Mouse (Mus musculus): ENCODE measurements around the gene Fbxo42. TPM values are rescaled to one million over a fixed set of nuclear protein-coding genes. Genes with fewer than 3 reads are reported as not detected.

Gene Fbxo42
- total RNA-seq (2014; fragmentation: Nextera tagmentation) (15.3 and 16.1 TPM in 2 replicates), total RNA-seq (2017) (6.7 and 10.2 TPM in 2 replicates)

DNA sequence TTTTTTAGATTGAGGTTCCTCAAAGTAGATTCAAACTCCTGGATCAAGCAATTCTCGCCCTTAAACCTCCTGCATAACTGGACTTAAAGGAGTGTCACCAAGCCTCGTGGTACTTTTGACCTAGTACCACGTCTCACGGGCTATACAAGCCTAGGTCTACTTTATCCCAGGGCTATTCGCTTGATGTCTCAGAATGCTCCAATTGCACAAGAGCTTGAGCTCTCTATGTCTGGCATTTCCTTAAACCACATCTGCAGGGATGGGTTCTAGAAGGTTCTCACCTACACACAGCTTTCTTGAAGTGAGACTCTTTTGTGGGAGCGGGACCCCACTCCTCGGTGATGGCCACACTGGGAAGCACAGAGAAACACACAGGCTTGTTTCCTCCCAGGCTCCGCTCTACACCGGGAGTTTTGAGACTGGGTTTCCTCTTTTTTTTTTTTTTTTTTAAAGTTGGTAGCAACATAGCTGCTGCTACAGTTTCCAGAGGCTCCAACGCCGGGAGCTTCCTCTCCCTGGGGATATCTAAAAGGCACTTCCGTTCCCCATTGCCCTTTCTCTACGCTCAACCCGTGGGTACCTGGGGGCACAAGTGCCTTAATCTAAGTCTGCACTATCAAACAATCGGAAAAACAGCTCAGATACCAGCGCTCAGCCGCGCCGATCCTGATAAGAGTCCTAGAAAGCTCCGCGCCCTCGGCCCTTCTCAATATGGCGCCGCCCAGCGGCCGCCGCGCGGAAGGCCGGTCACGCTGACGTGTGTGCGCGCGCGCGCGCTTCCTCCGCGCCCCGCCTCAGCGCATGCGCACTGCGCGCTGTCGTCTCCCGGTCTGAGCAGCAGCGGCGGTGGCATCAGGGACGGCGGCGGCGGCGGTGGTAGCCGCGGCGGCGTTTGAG lies at the start of gene Fbxo42:
Fbxo42 (plus strand) TSS at position 802 of the 897 bp plus-strand sequence.
- peak; percentile 78 for ATAC-seq (replicated peaks; ENCODE audit: low FRiP score, low TSS enrichment, poor library complexity, severe bottlenecking)

DNA sequence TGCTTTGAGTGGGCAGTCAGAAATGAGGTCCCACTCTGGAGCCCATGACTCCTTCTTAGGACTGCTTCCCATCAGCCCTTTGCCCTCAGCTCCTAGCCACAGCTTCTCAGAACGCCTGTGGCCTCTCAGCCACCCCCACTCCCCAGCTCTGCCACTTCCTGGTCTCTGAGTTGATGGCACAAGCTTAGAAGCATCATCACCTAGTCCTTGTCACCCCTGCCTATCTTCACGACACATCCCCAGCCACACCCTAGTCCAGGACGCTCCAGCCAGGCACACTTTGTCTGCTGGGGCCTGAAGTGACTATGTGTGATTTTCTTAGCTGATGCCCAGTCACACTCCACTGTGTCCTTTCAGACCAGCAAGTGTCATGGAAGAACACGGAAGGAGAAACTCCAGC lies 48.8 kb upstream of the Fbxo42 start:
- peak; percentile 73 for ATAC-seq (replicated peaks; ENCODE audit: low FRiP score, low TSS enrichment, poor library complexity, severe bottlenecking)

DNA sequence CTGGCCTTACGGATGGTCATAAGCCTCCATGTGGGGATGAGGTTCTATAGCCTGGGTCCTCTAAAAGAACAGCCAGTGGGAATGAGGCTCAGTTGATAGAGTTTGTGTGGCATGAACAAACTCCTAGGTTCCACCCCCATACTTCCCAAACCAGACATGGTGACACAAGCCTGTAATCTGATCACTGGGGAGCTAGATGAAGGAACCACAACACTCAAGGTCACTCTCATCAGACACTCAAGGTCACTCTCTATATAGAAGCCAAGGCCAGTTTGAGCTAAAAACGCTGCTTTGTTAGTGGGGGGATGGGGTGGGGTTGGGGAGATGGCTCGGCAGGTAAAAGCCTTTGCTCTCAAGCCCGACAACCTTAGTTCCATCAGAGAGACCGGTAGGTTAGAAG lies 47.8 kb upstream of the Fbxo42 start:
- ATAC-seq (replicated peaks; ENCODE audit: low FRiP score, low TSS enrichment, poor library complexity, severe bottlenecking), result no peak

DNA sequence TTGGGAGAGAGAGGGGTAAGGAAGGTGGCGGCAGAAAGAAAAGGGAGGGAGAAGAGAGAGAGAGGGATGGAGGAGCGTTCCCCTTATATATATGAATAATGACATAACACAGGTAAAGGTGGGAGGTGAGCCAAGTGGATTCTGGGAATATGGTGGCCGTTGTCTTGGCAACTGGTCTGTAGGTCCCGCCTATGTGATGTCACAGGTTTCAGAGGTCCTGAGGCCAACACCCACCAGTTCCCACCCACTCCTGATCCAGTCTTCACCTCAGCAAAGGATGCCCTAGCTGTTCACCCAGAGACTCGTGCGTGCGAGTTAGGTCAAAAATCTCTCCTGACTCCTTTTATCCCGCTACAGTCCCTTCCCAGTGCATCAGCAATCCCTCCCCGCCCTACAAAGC lies 46.4 kb upstream of the Fbxo42 start:
- ATAC-seq (replicated peaks; ENCODE audit: low FRiP score, low TSS enrichment, poor library complexity, severe bottlenecking), result no peak

DNA sequence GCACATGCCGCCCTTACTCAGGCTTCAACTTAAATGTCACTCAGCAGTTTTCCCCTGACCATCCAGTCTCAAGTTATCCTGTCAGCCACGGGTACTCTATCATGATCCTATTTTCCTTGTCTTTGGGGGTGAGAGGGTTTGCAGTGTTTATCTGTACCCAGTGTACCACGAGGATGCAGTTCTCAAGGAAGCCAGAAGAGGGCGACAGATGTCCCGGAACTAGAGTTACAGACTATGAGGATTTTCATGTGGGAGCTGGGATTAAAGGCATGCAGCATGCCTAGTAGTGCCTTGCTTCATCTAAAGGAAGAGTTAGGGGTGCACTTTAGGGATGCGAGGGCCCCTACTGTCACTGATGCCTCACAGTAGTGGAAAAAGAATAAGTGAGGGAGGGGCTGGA lies 45.9 kb upstream of the Fbxo42 start:
- no peak for ATAC-seq (replicated peaks; ENCODE audit: low FRiP score, low TSS enrichment, poor library complexity, severe bottlenecking)

DNA sequence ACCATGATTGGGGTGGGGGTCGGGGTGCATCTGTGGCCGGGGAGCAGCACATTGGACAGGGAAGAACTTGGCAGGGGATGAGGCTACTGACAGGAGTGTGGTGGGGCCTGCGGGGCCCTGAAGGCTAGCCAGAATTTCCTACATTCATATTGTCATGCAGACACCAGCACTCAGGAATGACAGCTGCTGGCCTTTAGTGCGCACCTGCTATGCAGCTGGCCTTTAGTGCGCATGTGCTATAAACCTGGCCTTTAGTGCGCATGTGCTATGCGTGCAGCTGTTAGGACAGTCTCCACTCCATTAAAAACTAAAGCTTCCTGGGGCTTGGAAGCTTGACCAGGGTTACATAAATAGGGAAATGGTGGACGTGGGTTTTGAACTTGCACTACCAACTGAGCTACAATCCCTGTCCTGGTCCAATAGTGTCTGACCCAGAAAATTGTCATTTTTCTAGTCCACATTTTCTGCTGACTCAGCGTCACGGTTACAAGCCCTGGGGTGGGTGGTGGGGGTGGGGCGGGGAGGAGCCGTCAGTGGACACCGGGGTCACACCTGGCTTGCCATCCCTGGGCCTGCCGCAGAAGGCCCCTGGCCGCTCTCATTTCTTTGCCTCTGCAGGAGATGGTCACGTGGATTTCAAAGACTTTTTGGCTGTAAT lies 41.1 kb upstream of the Fbxo42 start:
- no peak for ATAC-seq (replicated peaks; ENCODE audit: low FRiP score, low TSS enrichment, poor library complexity, severe bottlenecking)

DNA sequence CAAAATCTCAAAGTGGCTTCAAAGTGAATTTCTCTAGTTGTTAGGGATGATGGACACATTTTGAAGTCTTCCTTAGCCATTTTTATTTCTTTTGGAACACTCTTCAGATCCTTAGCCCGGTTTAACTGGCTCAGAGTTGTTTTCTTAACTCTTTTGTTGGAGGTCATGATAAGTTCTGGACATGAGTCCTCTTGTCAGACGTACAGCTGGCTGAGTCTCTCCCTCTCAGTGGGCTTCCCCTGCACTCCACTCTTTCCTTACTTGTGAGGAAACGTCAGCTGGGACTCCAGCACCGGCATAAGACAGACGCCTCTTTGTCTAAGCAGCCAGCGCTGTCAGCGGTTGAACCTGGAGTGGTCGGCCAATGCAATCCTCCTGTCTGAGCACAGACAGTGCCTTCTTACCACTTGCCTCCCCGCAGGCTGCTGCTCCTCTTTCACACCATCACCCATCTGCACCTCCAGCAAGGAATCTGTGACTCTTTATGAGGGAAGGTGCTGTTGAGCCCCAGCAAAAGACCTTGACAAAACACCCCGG lies 39.4 kb upstream of the Fbxo42 start:
- no peak for ATAC-seq (replicated peaks; ENCODE audit: low FRiP score, low TSS enrichment, poor library complexity, severe bottlenecking)

DNA sequence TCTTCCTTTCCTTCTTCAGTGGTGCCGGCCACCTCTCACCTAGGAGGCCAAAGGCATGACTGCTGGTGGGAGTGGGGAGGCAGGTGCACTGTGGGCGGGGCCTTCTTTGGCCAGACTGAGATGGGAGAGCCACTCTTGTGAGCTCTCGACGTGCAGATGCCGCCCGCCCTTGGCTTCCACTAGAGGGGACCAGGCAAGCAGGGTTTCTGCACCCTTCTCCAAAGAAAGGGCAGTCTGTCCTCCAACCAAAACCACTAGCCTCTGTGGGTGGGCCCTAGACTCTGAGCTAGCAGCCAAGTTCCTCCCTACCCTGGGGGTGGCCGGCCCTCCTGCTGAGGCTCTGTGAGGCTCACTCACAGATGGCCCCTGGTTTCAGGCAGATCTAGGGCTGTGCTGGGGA lies 33.9 kb upstream of the Fbxo42 start:
- ATAC-seq (replicated peaks; ENCODE audit: low FRiP score, low TSS enrichment, poor library complexity, severe bottlenecking), result no peak

DNA sequence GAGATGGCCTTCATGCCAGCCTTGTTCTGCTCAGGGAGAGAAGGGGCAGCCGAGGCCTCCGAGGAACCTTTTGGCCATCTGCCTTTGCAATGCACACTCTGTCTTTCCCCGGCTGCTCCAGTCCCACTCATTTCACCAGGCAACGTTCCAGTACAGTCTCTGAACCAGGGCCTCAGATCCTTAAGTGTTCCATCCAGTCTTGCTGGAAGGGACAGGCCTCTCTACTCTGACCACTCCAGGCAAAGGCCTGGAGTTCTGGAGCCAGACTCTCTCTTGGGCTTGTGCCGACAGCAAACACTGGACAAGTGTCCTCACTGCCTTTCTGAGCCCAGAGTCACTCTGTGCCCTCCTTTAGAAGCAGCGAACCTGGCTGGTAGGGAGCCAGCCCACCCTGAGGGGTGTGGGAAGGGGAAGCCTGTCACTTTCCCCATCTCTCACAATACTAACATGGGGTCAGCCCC lies 33.2 kb upstream of the Fbxo42 start:
- ATAC-seq (replicated peaks; ENCODE audit: low FRiP score, low TSS enrichment, poor library complexity, severe bottlenecking), result no peak

DNA sequence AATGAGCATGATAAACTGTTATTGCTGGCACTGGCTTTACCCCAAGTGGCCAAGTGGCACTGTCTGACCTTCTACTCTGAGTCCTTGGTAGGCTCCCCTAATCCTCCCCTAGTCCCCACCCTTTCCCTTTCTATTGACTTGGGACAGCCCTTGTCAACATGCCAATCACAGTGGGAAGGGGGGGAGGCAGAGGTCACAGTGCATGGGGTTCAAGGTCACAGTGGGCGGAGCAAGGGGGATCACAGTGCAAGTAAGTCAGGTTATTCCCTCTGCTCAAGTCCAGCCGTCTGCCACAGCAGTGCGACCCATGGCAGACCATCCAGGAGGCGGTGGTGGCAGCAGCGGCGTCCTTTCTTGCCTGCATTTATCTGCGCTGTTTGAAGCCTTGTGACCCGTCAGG lies 32.3 kb upstream of the Fbxo42 start:
- no peak for ATAC-seq (replicated peaks; ENCODE audit: low FRiP score, low TSS enrichment, poor library complexity, severe bottlenecking)

DNA sequence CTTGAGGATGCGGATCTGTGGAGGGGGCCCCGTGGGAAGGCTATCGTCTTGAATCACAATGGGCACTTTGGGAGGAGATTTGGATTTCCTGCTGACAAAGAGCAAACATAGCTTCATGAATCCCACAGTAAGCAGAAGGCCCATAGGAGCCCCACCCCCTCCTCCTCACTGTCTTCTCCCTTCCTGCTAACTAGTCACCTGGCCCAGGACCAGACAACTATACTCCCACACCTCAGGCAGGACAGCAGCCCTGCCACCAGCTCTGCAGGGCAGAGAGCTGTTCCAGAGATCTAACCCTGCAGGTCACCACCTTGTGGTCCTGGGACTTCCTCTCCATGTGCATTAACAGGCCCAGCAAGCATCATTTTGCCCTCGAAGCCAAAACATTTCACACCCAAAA lies 29.0 kb upstream of the Fbxo42 start:
- ATAC-seq (replicated peaks; ENCODE audit: low FRiP score, low TSS enrichment, poor library complexity, severe bottlenecking), result no peak

DNA sequence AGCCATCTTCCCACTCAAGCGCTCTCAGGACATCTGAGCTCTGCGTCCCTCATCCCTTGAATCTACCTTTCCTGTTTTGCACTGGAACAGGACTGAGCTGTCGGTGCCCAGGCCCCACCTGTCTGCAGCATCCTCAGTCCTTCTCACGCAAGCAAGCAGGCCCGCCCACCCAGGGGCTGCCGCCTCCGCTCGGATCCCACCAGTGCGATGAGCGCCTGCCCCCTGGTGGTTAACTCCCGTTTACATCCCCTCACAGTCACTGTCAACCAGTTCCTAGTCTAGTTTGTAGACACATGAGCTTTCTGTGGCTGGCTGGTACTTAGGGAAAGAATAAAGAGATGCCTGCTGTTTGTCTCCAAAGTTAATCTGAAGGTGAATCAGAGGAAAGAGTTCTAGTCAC lies 27.0 kb upstream of the Fbxo42 start:
- ATAC-seq (replicated peaks; ENCODE audit: low FRiP score, low TSS enrichment, poor library complexity, severe bottlenecking), result peak; percentile 54; the same call in 1 of the 2 replicates

DNA sequence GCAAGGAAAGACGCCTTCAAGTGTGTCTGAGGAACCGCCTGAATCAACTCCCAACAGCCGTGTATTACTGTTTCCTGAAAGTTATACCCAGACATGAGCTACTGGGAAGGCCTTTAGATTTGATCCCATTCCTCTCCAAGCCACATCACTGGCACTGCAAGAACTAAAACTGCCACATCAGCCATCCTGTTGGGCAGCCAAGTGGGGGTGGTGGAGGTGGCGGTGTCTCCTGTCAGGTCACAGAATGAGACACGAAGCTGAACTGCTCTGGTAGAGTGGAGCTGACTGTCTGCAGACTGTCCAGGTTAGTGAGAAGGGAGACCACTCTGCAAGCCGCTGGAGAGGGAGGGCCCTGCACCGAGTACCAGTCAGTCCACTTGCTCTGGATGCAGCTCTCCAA lies 25.1 kb upstream of the Fbxo42 start:
- no peak for ATAC-seq (replicated peaks; ENCODE audit: low FRiP score, low TSS enrichment, poor library complexity, severe bottlenecking)

DNA sequence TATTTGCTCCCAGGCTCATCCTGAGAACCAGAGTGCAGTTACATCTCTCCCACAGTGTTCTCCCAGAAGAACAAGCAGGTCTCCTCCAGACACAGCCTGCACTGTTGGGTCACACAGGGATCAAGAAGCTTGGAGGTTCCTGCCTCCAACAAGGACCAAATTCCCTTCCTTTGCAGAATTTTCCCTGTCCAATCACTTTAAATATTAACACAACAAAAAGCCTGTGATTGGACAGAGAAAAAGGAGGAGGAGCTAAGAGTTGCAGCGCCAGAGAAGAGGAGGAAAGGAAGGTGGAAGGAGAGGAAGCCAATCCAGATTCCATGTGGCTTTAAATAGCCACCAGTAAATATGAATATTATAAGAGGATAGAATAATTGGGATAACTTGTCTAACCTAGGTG lies 24.6 kb upstream of the Fbxo42 start:
- no peak for ATAC-seq (replicated peaks; ENCODE audit: low FRiP score, low TSS enrichment, poor library complexity, severe bottlenecking)

DNA sequence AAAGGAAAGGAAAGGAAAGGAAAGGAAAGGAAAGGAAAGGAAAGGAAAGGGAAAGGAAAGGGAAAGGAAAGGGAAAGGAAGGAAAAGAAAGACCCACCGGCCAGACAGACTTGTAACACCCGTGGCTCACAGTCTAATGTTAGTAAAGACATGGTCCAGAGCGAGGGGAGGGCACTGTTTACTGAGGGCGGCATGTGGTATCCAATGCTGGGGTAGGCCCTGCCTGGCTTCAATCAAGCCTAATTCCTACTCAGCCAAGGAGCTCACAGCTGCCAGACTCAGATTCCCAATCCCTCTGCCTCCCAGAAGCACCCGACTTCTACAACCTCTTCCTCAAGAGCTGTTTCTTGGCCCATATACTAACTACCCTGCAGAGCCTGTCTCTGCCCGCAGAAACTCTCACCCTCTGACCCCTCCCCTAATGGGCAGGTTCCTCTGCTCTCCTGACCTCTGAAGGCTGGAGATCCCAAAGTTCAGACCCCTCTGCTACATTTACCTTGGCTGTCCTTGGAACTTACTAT lies 18.5 kb upstream of the Fbxo42 start:
- ATAC-seq (replicated peaks; ENCODE audit: low FRiP score, low TSS enrichment, poor library complexity, severe bottlenecking), result no peak

DNA sequence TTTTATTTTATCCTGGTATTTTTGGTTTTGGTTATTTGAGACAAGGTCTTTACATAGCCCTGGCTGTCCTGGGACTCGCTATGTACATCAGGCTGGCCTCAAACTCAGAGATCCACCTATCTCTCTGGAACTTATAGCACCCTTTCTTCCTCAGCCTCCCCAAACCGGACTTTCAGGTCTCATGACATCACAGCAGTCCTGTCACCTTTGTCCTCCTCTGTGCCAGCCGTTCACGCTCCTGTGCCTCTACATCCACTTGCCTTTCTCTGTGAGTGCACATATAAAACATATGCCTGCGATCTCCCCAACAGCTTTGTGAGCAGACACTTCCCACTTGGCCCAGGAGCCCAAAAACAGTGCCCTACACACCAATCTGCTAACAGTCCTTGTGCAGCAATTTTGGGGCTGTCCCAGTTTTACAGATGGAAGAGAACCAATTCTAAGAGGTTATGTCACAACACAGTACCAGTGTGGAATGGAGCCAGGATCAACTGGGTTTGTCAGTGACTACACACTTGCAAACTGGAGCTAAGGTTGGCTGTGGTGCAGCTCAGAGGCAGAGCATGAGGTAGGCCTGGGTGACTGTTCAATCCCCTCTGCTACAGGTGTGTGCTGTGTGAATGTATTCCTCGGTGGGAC lies 16.9 kb upstream of the Fbxo42 start:
- ATAC-seq (replicated peaks; ENCODE audit: low FRiP score, low TSS enrichment, poor library complexity, severe bottlenecking), result no peak

DNA sequence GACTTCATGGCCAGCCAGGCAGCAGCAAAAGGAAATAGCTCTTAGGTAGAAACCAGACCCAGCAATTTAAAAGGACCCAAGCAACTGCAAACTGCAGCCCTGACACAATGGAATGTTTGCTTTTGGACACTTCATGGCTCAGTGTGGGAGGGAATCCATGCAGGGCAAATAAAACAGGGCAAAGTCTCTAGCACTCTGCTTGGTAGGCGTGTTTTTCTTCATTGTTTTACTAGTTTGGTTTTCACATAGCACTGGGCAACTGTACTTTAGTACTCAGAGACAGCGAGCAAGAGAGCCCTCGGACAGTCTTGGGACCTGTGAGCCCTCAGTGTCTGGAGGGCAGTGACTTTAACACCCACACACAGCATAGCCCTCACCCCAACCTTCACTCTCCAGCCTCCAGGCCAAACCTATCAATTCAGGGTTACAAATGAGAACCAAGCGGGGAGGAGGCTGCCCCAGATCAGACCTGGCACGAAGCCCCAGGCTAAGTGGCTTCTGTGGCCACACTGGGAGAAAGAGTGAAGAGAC lies 16.1 kb upstream of the Fbxo42 start:
- no peak for ATAC-seq (replicated peaks; ENCODE audit: low FRiP score, low TSS enrichment, poor library complexity, severe bottlenecking)

DNA sequence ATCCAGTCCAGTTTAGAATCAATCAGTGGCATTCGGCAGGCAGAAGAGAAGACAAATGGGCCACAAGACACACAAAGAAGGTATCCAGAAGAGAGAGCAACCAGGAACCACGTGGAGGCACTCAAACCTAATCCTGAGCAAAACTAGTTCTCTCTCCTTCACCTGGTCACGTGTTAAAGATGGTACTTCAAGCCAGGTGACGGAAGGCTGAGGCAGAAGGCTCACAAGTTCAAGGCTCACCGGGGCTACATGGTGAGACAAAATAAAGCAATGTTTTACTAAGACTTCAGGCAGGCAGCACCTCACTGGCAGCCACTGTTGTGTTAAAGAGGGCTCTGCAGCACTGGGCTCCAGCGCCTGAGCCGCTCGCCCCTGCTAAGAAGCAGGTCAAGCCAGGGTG lies 15.5 kb upstream of the Fbxo42 start:
- no peak for ATAC-seq (replicated peaks; ENCODE audit: low FRiP score, low TSS enrichment, poor library complexity, severe bottlenecking)

DNA sequence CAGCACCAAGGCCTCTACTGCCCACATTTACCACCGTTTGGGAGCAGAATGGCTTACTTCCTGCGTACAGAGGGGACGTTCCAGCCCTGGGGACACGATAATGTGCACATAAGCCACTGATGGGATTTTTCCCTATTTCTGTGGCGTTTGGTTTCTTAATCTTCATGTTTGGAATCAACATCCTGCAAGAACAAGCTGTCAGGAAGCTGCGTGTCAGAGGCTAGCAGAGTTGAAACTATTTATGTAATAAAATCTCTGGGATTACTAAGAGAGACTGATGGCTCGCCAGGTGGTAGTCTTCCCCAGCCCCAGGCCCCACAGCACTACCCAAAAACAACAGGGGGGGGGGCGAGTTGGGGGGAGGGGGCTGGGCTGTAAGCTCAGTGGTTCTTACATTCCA lies 14.5 kb upstream of the Fbxo42 start:
- no peak for ATAC-seq (replicated peaks; ENCODE audit: low FRiP score, low TSS enrichment, poor library complexity, severe bottlenecking)

DNA sequence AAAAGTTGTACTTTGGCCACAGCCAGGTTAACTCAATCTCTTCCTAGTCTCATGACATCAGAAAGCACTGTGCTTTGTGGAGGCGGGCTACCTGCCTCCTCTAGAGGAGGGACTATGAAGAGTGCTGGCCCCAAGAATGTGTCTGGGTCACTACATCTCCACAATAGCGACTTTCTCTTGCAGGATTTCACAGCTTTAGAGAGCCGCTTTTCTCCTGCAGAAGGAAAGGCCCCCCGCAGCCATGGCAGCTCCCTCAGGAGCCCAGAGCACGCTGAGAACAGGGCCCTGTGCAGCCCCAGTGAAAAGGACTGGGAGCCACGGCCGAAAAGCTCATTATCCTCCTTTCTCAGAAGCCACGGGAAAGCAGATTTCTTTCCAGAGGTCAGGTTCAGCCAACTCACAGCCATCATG lies 13.7 kb upstream of the Fbxo42 start:
- ATAC-seq (replicated peaks; ENCODE audit: low FRiP score, low TSS enrichment, poor library complexity, severe bottlenecking), result no peak

Measured in megakaryocyte-erythroid progenitor cell, adult 5-6 weeks (primary cell).